Mouse (Mus musculus): ENCODE data around the gene AW549877. TPM values are rescaled to one million over a fixed set of nuclear protein-coding genes. Genes with fewer than 3 reads are reported as not detected.

AW549877 gene
- total RNA-seq (2023) = 49.2 TPM

DNA sequence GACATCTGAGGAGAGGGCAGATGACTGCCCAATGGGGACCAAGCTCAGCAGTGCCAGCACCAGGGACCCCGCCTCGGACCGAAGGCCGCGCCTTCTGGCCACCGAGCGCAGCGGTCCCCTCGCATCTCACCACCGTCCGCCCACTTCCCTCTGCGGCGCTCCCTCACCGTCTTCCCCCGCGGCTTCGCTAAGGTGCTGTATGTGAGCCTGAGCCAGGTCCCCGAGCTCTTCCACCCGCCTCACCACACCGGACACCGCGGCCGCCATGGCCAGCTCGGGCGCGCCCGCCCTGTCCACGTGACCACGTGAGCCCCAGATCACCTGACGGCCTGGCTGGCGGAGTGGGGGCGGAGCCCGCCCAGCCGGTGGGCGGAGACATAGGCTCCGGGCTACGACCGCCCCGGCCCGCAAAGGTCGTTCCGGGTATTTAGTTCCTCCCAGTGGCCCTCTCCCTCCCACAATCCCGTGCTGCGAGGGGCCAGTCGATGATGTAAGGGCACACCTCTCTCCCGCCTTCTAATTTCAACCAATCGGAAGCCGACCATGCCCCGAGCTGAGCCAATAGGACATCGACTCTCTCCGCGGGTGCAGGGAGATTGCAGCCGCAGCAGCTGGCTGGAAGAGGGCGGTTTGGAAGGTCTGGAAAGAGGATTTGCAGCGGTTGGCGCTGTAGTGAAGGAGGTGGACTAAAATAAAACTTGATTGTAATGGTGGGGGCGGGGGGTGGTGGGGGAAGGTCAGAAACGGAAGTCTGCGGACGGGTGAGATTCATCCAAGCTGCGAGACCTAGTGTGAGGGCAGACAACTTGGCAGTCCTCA, at the start of gene AW549877:
TSS of gene AW549877 (minus strand) at position 297 of the 819 bp plus-strand sequence.

DNA sequence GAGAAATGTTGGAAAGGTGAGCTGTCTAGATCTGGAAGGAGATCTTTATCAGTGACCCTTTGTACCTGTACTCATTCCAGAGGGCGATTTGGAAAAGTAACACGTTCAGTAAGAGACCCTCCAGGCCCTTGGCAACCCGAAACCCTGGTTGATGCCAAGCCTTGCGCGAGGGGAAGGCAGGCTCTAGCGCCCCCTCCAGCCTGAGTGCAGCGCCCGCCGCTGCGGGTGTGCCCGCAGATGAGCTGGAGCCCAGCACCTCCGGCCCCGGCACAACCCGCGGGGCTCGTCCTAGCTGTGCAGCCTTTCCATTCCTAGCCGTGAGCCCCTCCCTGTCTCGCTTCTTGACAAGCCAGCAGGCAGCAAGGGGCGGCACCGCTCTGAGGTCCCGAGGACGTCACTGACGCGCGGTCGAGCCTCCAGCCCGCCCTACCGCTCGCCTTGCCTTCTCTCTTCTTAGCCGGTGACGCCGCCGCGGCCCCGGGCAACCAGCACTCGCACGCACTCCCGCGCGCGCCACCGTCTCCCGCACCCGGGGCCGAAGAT, 30.8 kb upstream of the AW549877 start, which contains the start of gene Oxct1:
TSS of gene Oxct1 (plus strand) at position 153 of the 543 bp plus-strand sequence.

DNA sequence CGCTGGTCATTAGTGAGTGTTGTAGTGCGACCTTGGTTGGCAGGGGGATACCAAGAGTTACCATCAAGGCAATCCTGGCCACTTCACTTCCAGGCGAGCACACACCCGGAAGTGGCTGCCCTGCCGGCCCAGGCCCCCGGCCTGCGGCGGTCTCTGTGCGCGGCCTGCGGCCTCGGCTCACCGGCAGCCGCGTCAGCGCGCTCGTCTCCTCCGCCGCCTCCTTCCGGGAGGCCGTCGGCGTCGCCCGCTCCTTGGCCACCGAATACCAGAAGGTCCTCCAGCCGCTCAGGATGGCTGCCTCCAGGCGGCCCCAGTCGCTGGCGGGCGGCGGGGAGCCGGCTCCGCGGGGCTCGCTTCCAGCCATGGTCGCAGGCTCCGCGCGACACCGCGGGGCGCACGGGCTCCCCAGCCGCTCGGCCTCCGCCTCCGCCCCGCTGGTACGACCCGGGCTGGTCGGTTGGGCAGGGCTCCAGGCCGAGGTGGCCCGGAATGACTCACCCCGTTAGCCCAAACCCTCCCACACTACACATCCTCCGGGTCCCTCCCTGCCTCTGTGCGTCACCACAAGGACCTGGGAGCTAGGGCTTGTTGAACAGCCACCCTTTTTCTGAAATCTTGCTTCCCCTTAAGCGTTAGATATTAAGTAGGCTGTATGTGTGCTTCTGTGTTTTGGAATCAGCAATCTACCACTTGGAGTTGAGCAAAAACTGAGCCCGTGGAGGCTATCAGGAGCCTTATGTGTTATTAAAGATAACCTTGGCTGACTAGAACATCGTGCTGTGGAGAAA, 16.3 kb downstream of the AW549877 start, which contains the start of gene Fbxo4:
TSS of gene Fbxo4 (minus strand) at position 513 of the 788 bp plus-strand sequence.

Other genes with a start within 250 kb of the AW549877 start
- 13.4 TPM for gene Fbxo4, start 16.2 kb downstream of the AW549877 start, total RNA-seq (2023)
- 58.5 TPM for gene Oxct1, start 30.6 kb upstream of the AW549877 start, total RNA-seq (2023)